Mouse (Mus musculus) right cerebral cortex, adult 18-20 months (tissue): ENCODE data around the gene Polr2f.

Experiments
- DNase-seq: peaks from one replicate; pipeline ENCODE4 v3.0.0; 2022; ENCODE audit warnings: mixed read lengths

The Polr2f gene

GRCm38 (mm10) chr15:79122546-79122945 lies 18.3 kb upstream of the Polr2f start:
- no peak for DNase-seq

GRCm38 (mm10) chr15:79123751-79124150 lies 17.1 kb upstream of the Polr2f start:
- no peak for DNase-seq

- no peak for DNase-seq
Measured at GRCm38 (mm10) chr15:79124331-79124875, 16.4 kb upstream of the Polr2f start.

- no peak for DNase-seq
Measured at GRCm38 (mm10) chr15:79126217-79126932, 14.4 kb upstream of the Polr2f start.

DNA sequence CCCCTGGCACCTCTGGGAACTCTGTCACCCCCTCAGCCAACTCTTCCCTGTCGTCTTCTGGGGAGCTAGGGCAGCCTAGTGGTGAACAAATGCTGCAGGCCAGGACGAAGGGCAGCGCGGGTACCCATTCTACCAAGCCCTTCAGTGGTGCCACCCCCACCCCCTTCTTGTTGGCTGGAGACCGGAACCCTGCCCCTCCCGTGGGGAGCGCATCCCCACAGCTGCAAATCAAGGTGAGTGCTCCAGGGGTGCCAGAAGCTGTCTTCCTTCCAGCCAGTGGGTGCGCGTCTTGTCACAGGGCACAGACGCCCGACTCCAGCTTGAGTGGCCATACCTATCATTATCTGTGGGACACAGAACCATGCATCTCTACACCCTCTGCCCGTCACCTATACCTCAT lies 13.7 kb upstream of the Polr2f start:
- DNase-seq, result no peak

DNA sequence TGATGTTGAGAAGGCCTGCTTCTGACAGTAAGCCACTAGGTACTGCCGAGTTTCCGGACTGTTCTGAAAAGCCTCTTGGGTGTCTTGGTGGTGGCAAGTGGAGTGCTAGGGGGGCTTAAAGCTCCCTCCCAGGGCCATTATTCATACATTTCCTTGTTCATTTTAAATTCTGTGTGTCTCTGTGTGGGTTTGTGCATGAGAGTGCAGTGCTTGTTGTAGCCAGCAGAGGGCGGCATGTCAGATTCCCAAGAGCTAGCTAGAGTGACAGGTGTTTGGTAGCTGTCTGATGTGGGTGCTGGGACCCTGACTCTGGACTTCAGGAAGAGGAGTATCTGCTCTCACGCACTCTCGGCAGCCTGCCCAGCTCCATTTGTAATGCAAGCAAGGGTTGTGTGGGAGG lies 12.6 kb upstream of the Polr2f start:
- no peak for DNase-seq

DNA sequence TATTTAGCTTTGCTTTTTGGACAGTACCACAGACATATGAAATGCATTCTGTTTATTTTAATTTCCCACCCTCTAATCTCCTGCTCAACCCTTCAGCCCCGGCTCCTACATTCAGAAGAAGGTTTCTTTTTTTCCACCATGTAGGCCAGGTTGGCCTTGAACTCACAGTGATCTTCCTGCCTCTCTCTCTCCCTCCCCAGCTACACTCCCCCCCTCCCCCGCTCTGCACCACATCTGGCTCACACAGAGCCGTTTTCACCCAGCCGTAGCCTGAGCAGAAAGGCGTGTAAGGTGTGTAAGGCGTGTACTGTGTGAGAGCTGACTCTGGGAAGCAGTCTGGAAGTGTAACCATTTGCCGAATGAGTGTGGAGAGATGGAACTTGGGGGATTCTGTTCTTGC lies 11.5 kb upstream of the Polr2f start:
- no peak for DNase-seq

DNA sequence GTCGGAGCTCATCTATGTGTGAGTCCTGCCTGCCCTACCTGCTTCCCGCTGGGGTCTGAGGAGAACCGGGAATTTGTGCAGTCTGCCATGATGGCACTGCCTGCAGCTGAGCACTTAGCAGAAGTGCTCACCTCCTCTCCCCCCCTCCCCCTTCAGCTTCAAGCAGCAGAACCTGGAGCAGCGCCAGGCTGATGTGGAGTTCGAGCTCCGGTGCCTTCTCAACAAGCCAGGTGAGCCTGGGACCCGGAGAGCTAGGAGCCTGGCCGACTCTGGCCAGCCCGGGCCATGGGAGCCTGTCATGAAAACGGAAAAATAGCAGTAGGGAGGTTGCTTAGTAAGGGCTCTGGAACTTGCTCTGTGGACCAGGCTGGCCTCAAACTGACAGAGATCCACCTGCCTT lies 10.0 kb upstream of the Polr2f start:
- no peak for DNase-seq

DNA sequence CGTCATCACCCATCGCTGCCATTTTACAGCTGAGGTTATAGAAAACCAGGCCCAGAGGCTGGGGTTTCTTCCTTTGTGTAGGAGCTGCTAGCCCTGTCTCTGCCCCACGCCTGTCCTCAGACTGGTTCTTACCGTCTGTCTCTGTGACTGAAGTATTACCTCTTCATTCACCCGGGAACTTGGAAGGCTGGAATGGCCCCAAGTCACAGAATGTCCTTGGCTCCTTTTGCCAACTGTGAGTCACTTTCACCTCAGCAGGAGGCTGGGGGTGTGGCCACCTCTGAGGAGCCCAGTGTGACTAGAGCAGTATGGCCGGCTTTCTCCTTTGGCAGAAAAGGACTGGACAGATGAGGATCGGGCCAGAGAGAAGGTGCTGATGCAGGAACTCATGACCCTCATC lies 9.4 kb upstream of the Polr2f start:
- DNase-seq, result no peak

GRCm38 (mm10) chr15:79133191-79133661 lies 7.6 kb upstream of the Polr2f start:
- no peak for DNase-seq

DNA sequence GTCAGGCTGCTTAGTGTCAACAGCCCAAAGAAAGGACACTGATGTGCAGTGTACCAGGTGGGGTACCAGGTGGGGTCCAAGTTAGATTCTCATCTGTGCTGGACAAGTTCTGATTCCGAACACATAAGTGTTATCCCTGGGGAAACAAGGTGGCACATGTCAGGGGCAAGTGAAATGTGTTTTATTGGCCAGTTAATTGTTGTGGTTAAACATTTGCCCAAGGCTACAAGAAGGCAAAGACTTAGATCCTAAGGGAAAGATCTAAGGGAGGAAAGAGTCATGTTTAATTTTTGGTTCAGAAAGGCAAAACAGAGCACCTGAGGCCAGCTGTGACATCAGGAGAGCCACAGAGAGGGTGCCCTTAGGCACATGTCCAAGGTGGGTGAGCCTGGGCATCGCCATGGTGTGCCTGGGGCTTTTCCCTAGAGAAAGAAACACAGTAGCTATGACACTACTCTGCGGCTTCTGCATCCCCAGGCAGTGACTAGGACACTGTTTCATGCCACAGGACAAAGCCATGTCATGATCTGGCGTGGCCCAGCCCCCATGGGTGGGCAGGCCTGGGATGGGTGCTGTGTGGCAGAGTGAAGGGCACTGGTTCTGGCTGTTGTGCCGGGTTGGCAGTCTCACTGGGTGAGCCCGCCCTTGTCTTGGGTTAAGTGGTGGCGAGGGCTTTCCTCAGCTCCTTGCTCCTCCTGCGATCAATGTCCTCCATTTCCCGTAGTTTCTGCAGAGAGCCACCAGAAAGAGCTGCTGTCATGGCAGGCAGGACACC lies 6.1 kb upstream of the Polr2f start:
- no peak for DNase-seq

GRCm38 (mm10) chr15:79135332-79135731 lies 5.5 kb upstream of the Polr2f start:
- no peak for DNase-seq

DNA sequence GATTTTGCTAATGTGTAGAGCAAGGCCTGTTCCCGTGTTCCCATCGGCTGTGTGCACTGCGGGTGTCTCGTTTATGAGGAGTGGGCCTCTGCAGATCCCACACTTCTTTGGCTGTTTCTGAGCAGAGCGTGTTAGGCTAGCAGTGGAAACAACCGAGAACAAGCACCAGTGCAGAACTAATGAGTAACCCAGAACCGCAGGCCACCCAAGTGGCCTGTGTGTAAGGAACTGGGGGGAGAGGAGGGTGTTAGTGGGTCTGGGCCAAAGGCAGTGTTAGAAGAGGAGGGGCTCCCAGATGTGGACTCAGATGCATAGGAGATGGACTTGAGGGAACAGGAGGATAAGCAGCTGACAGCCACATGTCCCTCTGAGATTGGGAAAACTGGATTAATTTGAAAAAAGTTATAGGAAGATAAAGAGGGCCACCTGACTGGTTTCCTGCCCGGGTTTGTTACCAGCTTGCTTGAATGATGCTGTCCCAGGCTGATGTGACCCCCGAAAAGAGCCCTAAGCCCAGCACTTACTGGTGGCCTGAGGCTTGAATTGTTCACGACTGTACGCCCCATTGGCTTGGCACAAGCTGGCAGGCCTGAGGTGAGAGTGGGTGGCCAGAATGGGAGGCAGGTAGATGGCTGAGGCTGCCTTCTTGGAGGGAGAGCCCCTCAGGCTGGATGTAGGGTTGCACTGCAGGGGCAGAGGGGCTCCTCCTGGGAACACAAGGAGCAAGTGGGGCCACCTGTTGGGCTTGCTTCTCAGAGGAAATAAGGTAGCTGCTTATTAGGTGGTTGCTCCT lies 4.8 kb upstream of the Polr2f start:
- no peak for DNase-seq

GRCm38 (mm10) chr15:79139640-79140039 lies 1.2 kb upstream of the Polr2f start:
- DNase-seq, result no peak

- DNase-seq, result no peak
Measured at GRCm38 (mm10) chr15:79141566-79141917, 733 bp downstream of the Polr2f start.

DNA sequence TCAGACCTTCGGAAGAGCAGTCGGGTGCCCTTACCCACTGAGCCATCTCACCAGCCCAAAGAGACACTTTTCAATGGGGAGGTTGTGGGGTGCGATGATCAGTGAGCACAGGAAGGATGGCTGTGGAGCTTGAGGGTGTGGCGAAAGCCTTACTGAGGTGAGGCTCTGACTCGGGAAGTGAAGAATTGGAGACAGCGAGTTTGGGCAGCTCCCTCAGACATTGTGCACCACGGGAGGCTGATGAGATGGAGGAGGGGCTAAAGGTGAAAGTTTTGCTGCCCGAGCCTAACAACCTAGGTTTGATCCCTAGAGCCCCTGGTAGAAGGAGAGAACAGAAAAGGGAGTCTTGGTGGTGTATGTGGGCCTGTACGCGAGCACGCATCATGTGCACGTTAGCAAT lies 2.5 kb downstream of the Polr2f start:
- DNase-seq, result no peak

- no peak for DNase-seq
Measured at GRCm38 (mm10) chr15:79144021-79144420, 3.2 kb downstream of the Polr2f start.

DNA sequence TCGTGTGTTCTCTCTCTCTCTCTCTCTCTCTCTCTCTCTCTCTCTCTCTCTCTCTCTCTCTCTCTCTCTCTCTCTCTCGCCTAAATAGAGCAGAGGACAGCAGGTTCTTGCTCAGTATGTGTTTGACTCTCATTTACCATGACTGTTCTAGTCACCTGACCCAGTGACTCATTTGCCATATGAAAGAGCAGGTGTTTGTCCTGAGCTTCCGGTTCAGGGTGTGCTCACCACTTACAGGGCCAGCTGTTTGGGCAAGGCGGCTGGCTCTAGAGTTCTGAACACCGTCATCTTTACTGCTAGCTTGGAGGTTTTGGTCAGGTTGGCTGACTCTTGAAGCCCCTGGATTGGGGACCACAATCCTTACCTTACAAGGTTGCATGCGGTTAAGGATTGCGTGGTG lies 4.7 kb downstream of the Polr2f start:
- no peak for DNase-seq

GRCm38 (mm10) chr15:79148533-79148932 lies 7.7 kb downstream of the Polr2f start:
- peak; percentile 66 for DNase-seq

- no peak for DNase-seq
Measured at GRCm38 (mm10) chr15:79151881-79152280, 11.1 kb downstream of the Polr2f start.

DNA sequence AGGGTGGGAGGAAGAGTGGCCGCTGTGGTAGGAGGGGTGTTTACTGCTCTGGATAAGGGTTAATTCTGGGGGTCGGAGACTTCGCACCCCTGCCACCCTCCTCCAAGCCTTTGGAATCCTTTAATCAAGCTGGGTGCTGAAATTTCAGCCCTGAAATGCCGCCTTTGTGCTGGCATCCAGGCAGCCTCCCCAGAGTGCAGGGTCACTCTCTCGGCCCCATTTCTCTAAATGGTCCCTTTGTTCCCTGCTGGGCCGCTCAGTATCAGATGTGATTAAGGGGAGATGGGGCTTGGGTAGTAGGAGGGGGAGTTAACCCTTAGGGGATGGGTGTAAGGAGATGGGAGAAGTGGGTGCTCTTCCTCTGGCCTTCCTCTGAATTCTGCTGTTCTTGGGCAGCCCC lies 11.9 kb downstream of the Polr2f start:
- DNase-seq, result no peak

DNA sequence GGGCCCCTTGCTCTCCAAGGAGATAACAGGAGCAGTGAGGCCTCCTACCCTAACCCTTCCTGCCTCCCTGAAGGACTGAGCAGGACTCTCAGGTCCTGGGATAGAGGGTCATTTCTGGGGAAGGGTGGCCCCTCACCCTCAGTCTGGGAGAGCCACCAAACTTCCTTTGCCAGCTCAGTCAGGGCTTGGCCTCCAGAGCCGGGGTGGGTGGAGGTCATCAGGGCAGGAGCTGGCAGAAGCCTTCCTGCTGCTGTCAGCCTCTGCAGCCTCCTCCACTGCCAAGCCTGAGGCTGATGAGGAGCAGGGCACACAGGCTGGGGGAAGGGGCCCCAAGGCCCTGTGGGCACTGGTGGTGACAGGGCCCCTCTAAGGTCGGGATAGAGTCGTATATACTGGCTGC lies 14.8 kb downstream of the Polr2f start:
- no peak for DNase-seq

GRCm38 (mm10) chr15:79162301-79162700 lies 21.5 kb downstream of the Polr2f start:
- no peak for DNase-seq
